Mouse (Mus musculus) intestine, embryonic 14.5 days (tissue): ENCODE measurements around the gene Btbd1. TPM values are rescaled to one million over a fixed set of nuclear protein-coding genes. Genes with fewer than 3 reads are reported as not detected.

Experiments used
- ATAC-seq: fragments of 200-750 bp; cut with Nextera tagmentation; replicated peaks from 2 replicates; pipeline ENCODE4 v1.8.0; 2017; ENCODE audit warnings: low read depth, moderate number of reproducible peaks, moderate TSS enrichment, moderate library complexity; ENCODE audit not compliant: low FRiP score, low TSS enrichment
- DNase-seq: peaks from one replicate; pipeline ENCODE4 v3.0.0-alpha.2; 2018; ENCODE audit warnings: low spot score
- H3K27ac ChIP-seq: fragments of 300-500 bp; sonication (generic); 2 replicates; pipeline ENCODE4 v1.5.1; 2014; ENCODE audit warnings: low read depth, mild to moderate bottlenecking, control low read depth
- H3K27me3 ChIP-seq: fragments of 300-500 bp; sonication (generic); replicated peaks from 2 replicates; pipeline ENCODE4 v1.6.1; 2014; ENCODE audit warnings: low read length, control low read depth; ENCODE audit not compliant: control insufficient read depth, insufficient read depth
- H3K36me3 ChIP-seq: fragments of 300-500 bp; sonication (generic); 2 replicates; pipeline ENCODE4 v1.6.1; 2014; ENCODE audit warnings: low read length, control low read depth; ENCODE audit not compliant: control insufficient read depth, insufficient read depth
- H3K4me1 ChIP-seq: fragments of 300-500 bp; sonication (generic); replicated peaks from 2 replicates; pipeline ENCODE4 v1.6.1; 2014; ENCODE audit warnings: low read length, control low read depth, mixed read lengths; ENCODE audit not compliant: control insufficient read depth, insufficient read depth
- H3K4me2 ChIP-seq: fragments of 300-500 bp; sonication (generic); 2 replicates; pipeline ENCODE4 v1.6.1; 2014; ENCODE audit warnings: low read length
- H3K4me3 ChIP-seq: fragments of 300-500 bp; sonication (generic); 2 replicates; pipeline ENCODE4 v1.5.1; 2014; ENCODE audit warnings: low read depth, low read length, control low read depth, mixed read lengths
- H3K9ac ChIP-seq: fragments of 300-500 bp; sonication (generic); 2 replicates; pipeline ENCODE4 v1.6.1; 2014; ENCODE audit warnings: mild to moderate bottlenecking, low read length
- H3K9me3 ChIP-seq: fragments of 300-500 bp; sonication (generic); 2 replicates; pipeline ENCODE4 v1.6.1; 2016; ENCODE audit warnings: low read length, control low read depth; ENCODE audit not compliant: control insufficient read depth
- whole genome bisulfite sequencing: fragments of 180-500 bp; shearing (Covaris S2); extraction: QIAGEN DNeasy Blood & Tissue Kit; methylation state at CpG from one replicate; pipeline ENCODE4 v1.1.7; 2014; 5-methylcytosine and 5-hydroxymethylcytosine counted together
- polyA plus RNA-seq: library from polyadenylated mRNA; unstranded; fragments of >200 nt; fragmentation: Nextera tagmentation; extraction: Ambion mirVana; gene quantifications from 2 replicates; pipeline ENCODE4 v1.2.1, GENCODE M21; 2014

The Btbd1 gene
- polyA plus RNA-seq: 76.5 and 78.3 TPM in 2 replicates

DNA sequence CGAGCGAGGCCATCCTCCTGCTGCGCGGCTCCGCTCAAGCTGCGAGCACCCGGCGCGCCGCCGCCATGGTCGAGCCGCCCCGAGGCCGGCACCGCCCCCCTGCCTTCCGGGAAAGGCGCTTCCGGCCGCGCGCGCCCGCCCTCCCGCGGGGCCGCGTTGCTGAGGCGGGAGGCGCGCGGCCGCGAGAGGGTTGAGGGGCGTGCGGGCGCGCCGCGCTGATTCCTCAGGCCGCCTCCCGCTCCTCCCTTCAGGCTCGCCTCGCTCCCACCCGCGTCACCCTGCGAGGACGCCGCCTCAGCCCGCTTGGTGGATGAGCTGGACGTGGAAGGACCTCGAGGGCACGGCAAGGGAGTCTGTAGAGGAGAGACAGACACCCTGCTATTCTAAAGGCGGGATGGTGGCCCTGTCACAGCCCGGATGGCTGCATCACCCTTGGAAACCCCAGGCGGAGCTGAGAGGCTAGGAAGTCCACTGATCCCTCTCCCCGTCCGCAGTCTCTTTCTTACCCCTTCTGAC is at the start of gene Btbd1:
Gene Btbd1, minus strand, starts transcription at position 53 of the 516 bp plus-strand sequence.
- no peaks in the 10 kb centered on the region for H3K9me3 ChIP-seq
- ATAC-seq (peak; percentile 91), DNase-seq (peak; percentile 88)
- under 1% methylated on average over 44 of the region's 58 CpGs for WGBS
- H3K4me2 ChIP-seq: peak within 1 kb of the TSS; percentile 72
- peak within 1 kb of the TSS; percentile 89 for H3K9ac ChIP-seq
- H3K27ac ChIP-seq: peak within 1 kb of the TSS; percentile 95
- no peaks in the 10 kb centered on the region for H3K27me3 ChIP-seq
- peaks cover 39% of the 10 kb centered on the region for H3K4me1 ChIP-seq
- H3K36me3 ChIP-seq: no peaks in the 10 kb centered on the region
- peak within 1 kb of the TSS; percentile 54 for H3K4me3 ChIP-seq

DNA sequence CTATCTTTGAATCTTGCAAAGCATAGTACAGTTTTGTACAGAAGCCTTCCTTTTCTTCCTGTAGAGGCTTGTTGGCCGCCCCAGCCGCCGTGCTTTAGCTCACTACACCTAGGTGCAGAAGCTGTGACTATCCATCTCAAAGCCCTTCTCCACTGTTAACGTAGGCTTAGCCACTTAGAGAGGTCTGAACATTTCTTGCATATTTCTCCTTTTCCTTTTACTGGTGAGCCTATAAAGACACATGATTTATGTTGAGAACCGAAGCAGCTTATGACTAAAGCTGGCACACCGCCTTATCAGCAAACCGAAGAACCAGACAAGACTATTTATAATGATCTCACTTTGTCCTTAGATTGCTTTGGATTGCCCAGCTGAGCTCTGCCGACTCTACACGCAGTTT is 46.1 kb upstream of the Btbd1 start:
- H3K4me1 ChIP-seq: peaks cover 8% of the 10 kb centered on the region; the same call in 1 of the 2 replicates
- ATAC-seq: no peak
- H3K27me3 ChIP-seq: no peaks in the 10 kb centered on the region
- WGBS: 55% methylated on average over 9 of the region's 9 CpGs
- H3K4me3 ChIP-seq: no peak overlapping the region
- no peaks in the 10 kb centered on the region for H3K9me3 ChIP-seq
- no peaks in the 10 kb centered on the region for H3K36me3 ChIP-seq
- H3K27ac ChIP-seq: no peak overlapping the region
- no peak overlapping the region for H3K9ac ChIP-seq
- peak; percentile 48 for DNase-seq
- no peak overlapping the region for H3K4me2 ChIP-seq

DNA sequence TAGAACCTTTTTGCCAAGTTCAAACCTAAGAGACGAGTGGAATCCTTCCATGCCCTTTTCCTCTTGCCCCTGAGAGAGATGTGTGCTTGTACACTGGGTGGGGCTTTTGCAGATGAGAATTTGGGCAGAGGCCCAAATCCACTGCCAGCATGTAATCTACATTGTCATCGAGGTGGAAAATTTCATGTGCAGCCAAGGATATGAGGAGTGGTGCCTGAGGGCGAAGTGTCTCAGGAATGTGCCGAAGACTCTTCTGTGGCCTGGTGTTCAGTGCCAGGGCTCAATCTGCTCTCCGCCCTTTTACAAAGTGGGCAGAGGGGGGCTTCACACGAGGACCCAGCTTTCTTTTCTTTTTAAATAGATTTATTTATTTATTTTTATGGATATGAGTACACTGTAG is 45.4 kb upstream of the Btbd1 start:
- H3K4me2 ChIP-seq: no peak overlapping the region

DNA sequence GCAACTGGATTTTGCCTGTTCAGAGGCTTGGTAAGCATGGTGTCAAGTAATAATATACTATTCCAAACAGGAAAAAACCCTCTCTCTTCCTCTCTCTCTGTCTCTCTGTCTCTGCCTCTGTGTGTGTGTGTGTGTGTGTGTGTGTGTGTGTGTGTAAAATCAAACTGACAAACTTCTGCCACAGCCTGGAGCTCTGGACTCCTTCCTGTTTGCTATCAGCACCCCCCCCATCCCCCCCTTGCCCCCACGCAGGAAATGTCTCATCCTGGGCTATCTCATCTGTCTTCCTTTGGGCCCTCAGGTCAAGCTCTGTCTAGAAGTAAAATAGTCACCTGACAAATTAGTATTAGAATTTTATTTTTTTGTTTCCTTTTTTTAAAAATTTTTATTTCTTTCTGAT is 44.6 kb upstream of the Btbd1 start:
- H3K27ac ChIP-seq: no peak overlapping the region
- H3K4me1 ChIP-seq: peaks cover 8% of the 10 kb centered on the region; the same call in 1 of the 2 replicates
- H3K4me2 ChIP-seq: no peak overlapping the region
- no peak overlapping the region for H3K4me3 ChIP-seq
- H3K27me3 ChIP-seq: no peaks in the 10 kb centered on the region
- ATAC-seq: no peak
- 7% methylated on average over 1 of the region's 1 CpGs for WGBS
- no peak overlapping the region for H3K9ac ChIP-seq
- no peaks in the 10 kb centered on the region for H3K36me3 ChIP-seq
- H3K9me3 ChIP-seq: no peaks in the 10 kb centered on the region
- DNase-seq: no peak

More for the DNA sequence above, 45.4 kb upstream of the Btbd1 start:
- no peak overlapping the region for H3K4me3 ChIP-seq
- H3K9ac ChIP-seq: no peak overlapping the region
- ATAC-seq (no peak), DNase-seq (peak; percentile 43)
- no peak overlapping the region for H3K27ac ChIP-seq
- no peaks in the 10 kb centered on the region for H3K36me3 ChIP-seq
- 85% methylated on average over 6 of the region's 6 CpGs for whole genome bisulfite sequencing
- H3K4me1 ChIP-seq: peaks cover 8% of the 10 kb centered on the region; the same call in 1 of the 2 replicates
- no peaks in the 10 kb centered on the region for H3K9me3 ChIP-seq
- no peaks in the 10 kb centered on the region for H3K27me3 ChIP-seq

DNA sequence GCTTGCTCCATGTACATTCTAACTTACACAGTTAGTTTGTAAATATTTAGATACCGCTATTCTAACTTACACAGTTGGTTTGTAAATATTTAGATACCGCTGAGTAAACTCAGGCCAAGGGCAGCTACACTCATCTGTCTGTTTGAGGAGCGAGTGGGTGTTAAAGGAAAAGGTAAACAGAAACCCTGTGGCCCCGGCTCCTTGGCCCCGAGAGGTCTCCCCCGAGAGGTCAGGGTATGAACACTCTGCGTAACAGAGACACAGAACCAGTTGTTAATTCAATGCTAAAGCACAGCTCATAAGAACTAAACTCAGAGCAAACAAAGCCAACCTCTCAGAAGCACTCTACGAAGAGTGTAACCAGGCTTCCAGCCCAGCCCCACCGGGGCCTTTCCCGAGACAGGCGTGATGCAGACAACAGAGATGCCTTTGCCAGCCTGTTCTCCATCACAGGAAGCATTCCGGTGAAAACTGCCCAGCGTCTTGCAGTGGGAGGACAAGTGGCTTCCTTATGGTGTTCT is 43.3 kb upstream of the Btbd1 start:
- Histone ChIP-seq H3K9ac (no peak overlapping the region), H3K4me1 (peaks cover 8% of the 10 kb centered on the region; the same call in 1 of the 2 replicates), H3K4me3 (no peak overlapping the region), H3K36me3 (no peaks in the 10 kb centered on the region), H3K27ac (peak overlapping the region; percentile 47; the same call in 1 of the 2 replicates), H3K9me3 (no peaks in the 10 kb centered on the region), H3K4me2 (no peak overlapping the region), H3K27me3 (no peaks in the 10 kb centered on the region)
- DNase-seq (peak; percentile 55), ATAC-seq (0 out of 2 replicates have a peak, but pooled peaks have one; percentile 25)
- WGBS: 18% methylated on average over 13 of the region's 13 CpGs

DNA sequence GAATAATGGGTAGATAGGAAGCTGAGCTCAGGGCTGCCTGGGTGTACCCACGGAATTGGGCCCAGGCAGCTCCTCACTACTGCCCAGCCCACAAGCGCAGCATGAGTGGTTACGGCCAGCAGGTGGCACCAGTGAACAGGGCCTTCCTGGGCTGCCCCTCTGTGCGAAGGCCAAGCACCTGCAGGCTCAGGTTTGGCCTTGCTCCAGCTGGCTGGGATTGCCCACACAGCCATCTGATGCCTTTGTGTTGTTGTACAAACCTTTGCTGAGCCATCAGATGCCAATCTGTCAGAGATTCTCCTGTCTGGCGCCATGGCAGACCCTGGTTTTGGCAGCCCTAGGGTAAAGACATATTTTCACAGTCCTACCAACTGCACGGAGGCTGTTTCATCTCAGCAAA is 38.9 kb upstream of the Btbd1 start:
- Histone ChIP-seq H3K9me3 (no peaks in the 10 kb centered on the region), H3K4me3 (no peak overlapping the region), H3K9ac (no peak overlapping the region), H3K4me1 (peaks cover 5% of the 10 kb centered on the region; the same call in 1 of the 2 replicates), H3K36me3 (no peaks in the 10 kb centered on the region), H3K27ac (no peak overlapping the region), H3K27me3 (no peaks in the 10 kb centered on the region), H3K4me2 (no peak overlapping the region)
- WGBS: 32% methylated on average over 6 of the region's 6 CpGs
- peak; percentile 86 for DNase-seq
- ATAC-seq: peak; percentile 74; the same call in 1 of the 2 replicates

DNA sequence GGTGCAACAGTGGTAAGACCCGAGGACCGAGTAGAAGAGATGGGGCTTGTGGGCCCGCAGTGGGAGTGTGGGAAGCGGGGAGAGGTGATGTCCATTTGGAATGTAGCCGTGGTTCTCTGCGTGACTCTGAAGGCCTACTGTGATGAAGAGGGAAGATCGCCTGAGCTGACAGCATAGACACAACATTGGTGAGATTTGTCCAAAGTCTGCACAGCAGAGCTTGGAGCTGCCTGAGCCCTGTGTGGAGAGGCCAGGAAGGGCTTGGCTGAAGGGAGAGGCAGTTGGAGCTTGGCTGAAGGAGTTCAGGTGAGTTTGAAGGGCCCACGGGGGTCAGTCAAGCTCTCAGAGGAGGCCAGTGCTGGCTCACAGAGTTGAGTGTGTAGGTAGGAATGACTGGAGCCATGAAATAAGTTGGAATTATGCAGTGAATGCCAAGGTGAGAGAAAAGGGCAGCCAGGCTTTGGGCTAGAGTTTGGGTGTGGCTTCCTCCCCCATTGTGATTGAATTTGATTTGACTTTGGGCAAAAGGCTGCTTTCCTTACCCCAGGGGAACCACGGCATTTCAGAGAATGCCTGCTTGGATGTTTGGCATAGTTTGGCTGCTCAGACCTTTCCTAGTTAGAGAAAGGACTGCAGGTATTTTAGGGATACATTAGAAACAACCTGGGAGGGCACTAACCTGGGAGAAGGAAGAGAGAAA is 38.1 kb upstream of the Btbd1 start:
- H3K27ac ChIP-seq: no peak overlapping the region; the same call in 1 of the 2 replicates
- H3K9ac ChIP-seq: no peak overlapping the region
- no peak for DNase-seq
- no peak overlapping the region for H3K4me3 ChIP-seq
- H3K9me3 ChIP-seq: no peaks in the 10 kb centered on the region
- WGBS: 80% methylated on average over 9 of the region's 9 CpGs
- H3K4me1 ChIP-seq: no peaks in the 10 kb centered on the region
- no peak overlapping the region for H3K4me2 ChIP-seq
- no peak for ATAC-seq
- H3K27me3 ChIP-seq: no peaks in the 10 kb centered on the region
- no peaks in the 10 kb centered on the region for H3K36me3 ChIP-seq

DNA sequence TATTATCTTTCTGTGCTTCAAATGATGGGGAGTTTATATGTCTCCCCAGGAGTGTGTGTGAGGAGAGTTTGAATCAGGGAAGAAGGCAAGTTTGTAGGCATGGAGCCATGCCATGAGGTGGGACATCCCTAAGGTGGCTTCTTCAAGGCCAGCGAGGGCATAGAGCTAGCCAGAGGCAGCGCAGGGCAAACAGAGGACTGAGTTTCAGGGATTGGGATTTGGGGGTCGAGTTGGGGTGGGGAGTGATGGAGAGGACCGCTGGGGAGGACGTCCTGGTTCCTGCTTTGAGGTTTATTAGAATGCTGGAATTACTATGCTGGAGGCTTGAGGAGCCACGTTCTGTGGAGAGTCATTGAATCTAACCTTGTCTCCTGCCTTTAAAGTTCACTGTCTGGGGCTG is 36.7 kb upstream of the Btbd1 start:
- Histone ChIP-seq H3K4me3 (no peak overlapping the region), H3K27ac (no peak overlapping the region), H3K4me2 (no peak overlapping the region), H3K9ac (no peak overlapping the region), H3K4me1 (no peaks in the 10 kb centered on the region), H3K9me3 (no peaks in the 10 kb centered on the region), H3K27me3 (no peaks in the 10 kb centered on the region), H3K36me3 (no peaks in the 10 kb centered on the region)
- no peak for DNase-seq
- WGBS: 93% methylated on average over 6 of the region's 6 CpGs
- no peak for ATAC-seq
